Mouse (Mus musculus) limb, embryonic 14.5 days (tissue): ENCODE measurements around the gene Bcdin3d. TPM values are rescaled to one million over a fixed set of nuclear protein-coding genes. Genes with fewer than 3 reads are reported as not detected.

Source experiments
- ATAC-seq: fragments of 200-750 bp; cut with Nextera tagmentation; 2 replicates; pipeline ENCODE4 v1.8.0; 2017; ENCODE audit warnings: low read depth, moderate number of reproducible peaks, moderate TSS enrichment; ENCODE audit not compliant: low FRiP score
- DNase-seq: peaks from one replicate; pipeline ENCODE4 v3.0.0-alpha.2; 2015; ENCODE audit warnings: low spot score
- H3K27ac ChIP-seq: fragments of 300-500 bp; sonication (generic); replicated peaks from 2 replicates; pipeline ENCODE4 v1.5.1; 2014; ENCODE audit warnings: low read depth, mild to moderate bottlenecking, low read length, moderate library complexity, mixed read lengths
- H3K27me3 ChIP-seq: fragments of 300-500 bp; sonication (generic); 2 replicates; pipeline ENCODE4 v1.6.1; 2014; ENCODE audit warnings: low read length, mixed read lengths; ENCODE audit not compliant: control insufficient read depth, insufficient read depth
- H3K36me3 ChIP-seq: fragments of 300-500 bp; sonication (generic); 2 replicates; pipeline ENCODE4 v1.6.1; 2014; ENCODE audit warnings: mild to moderate bottlenecking, low read length, moderate library complexity, mixed read lengths; ENCODE audit not compliant: control insufficient read depth, insufficient read depth
- H3K4me1 ChIP-seq: fragments of 300-500 bp; sonication (generic); 2 replicates; pipeline ENCODE4 v1.6.1; 2014; ENCODE audit warnings: antibody characterized with exemption, low read length, mixed read lengths; ENCODE audit not compliant: control insufficient read depth, insufficient read depth
- H3K4me2 ChIP-seq: fragments of 300-500 bp; sonication (generic); replicated peaks from 2 replicates; pipeline ENCODE4 v1.6.1; 2014; ENCODE audit warnings: low read depth, mild to moderate bottlenecking, low read length, moderate library complexity; ENCODE audit not compliant: severe bottlenecking
- H3K4me3 ChIP-seq: fragments of 300-500 bp; sonication (generic); replicated peaks from 2 replicates; pipeline ENCODE4 v1.5.1; 2014; ENCODE audit warnings: low read length
- H3K9ac ChIP-seq: fragments of 300-500 bp; sonication (generic); 2 replicates; pipeline ENCODE4 v1.6.1; 2014; ENCODE audit warnings: mild to moderate bottlenecking, low read depth, low read length, moderate library complexity; ENCODE audit not compliant: severe bottlenecking
- H3K9me3 ChIP-seq: fragments of 300-500 bp; sonication (generic); 2 replicates; pipeline ENCODE4 v1.6.1; 2016; ENCODE audit warnings: low read length; ENCODE audit not compliant: control insufficient read depth
- POLR2A ChIP-seq: fragments of 200-500 bp; IDR thresholded peaks from 2 replicates; pipeline ENCODE4 v1.8.0; 2012; ENCODE audit warnings: inconsistent platforms, mild to moderate bottlenecking, moderate library complexity, borderline replicate concordance; ENCODE audit not compliant: insufficient read depth, insufficient read length; ENCODE audit errors: extremely low read depth
- WGBS: fragments of 180-500 bp; shearing (Covaris S2); extraction: QIAGEN DNeasy Blood & Tissue Kit; methylation state at CpG from one replicate; pipeline ENCODE4 v1.1.7; 2014; 5-methylcytosine and 5-hydroxymethylcytosine counted together
- polyA plus RNA-seq, 2 experiments: library from polyadenylated mRNA; depleted of rRNA in 1 of 2; stranded (reverse) in 1 of 2; unstranded in 1 of 2; fragments of >200 nt; fragmentation: Nextera tagmentation in 1 of 2; extraction: Ambion mirVana in 1 of 2; gene quantifications; 2 replicates each; pipeline versions ENCODE4 v1.2.1 to v1.2.3; 2012 to 2014

The Bcdin3d gene
- polyA plus RNA-seq, 2 experiments: 9.2 to 13.6 TPM

- Histone ChIP-seq H3K4me1 (peaks cover 22% of the 10 kb centered on the region), H3K4me3 (no peak overlapping the region), H3K27me3 (no peaks in the 10 kb centered on the region), H3K9ac (no peak overlapping the region), H3K4me2 (no peak overlapping the region), H3K27ac (peak overlapping the region; percentile 91; the same call in 1 of the 2 replicates), H3K36me3 (peaks cover 58% of the 10 kb centered on the region), H3K9me3 (no peaks in the 10 kb centered on the region)
- WGBS: 92% methylated on average over 21 of the region's 23 CpGs
- TF ChIP-seq POLR2A: no peak
- no peak for ATAC-seq
- DNase-seq: no peak
These were observed 52.0 kb downstream of the Bcdin3d start for GRCm38 (mm10) chr15:99422551-99422950.

GRCm38 (mm10) chr15:99421676-99422075, 52.9 kb downstream of the Bcdin3d start:
- DNase-seq (no peak), ATAC-seq (no peak)
- 84% methylated on average over 8 of the region's 8 CpGs for WGBS
- Histone ChIP-seq H3K36me3 (peaks cover 49% of the 10 kb centered on the region), H3K9ac (no peak overlapping the region), H3K4me3 (no peak overlapping the region), H3K4me1 (peaks cover 27% of the 10 kb centered on the region), H3K4me2 (no peak overlapping the region), H3K27me3 (no peaks in the 10 kb centered on the region), H3K9me3 (no peaks in the 10 kb centered on the region), H3K27ac (peak overlapping the region; percentile 91)
- no peak for TF ChIP-seq POLR2A

GRCm38 (mm10) chr15:99421152-99421551, 53.4 kb downstream of the Bcdin3d start:
- Histone ChIP-seq H3K9ac (no peak overlapping the region), H3K4me3 (0 out of 2 replicates have a peak overlapping the region, but pooled peaks have one; percentile 5), H3K9me3 (no peaks in the 10 kb centered on the region), H3K36me3 (peaks cover 44% of the 10 kb centered on the region), H3K27ac (peak overlapping the region; percentile 91), H3K27me3 (no peaks in the 10 kb centered on the region), H3K4me1 (peaks cover 28% of the 10 kb centered on the region), H3K4me2 (peak overlapping the region; percentile 43)
- peak; percentile 70 for DNase-seq
- no peak for TF ChIP-seq POLR2A
- 59% methylated on average over 9 of the region's 9 CpGs for WGBS
- peak; percentile 35; the same call in 1 of the 2 replicates for ATAC-seq

GRCm38 (mm10) chr15:99420521-99421014, 54.0 kb downstream of the Bcdin3d start:
- peak; percentile 87 for ATAC-seq
- Histone ChIP-seq H3K9ac (no peak overlapping the region), H3K27ac (peak overlapping the region; percentile 91), H3K4me1 (peaks cover 28% of the 10 kb centered on the region), H3K36me3 (peaks cover 38% of the 10 kb centered on the region), H3K27me3 (no peaks in the 10 kb centered on the region), H3K4me3 (0 out of 2 replicates have a peak overlapping the region, but pooled peaks have one; percentile 5), H3K4me2 (peak overlapping the region; percentile 43), H3K9me3 (no peaks in the 10 kb centered on the region)
- 8% methylated on average over 12 of the region's 12 CpGs for WGBS
- peak; percentile 94 for DNase-seq
- TF ChIP-seq POLR2A: no peak

- Histone ChIP-seq H3K4me1 (peaks cover 28% of the 10 kb centered on the region), H3K4me2 (peak overlapping the region; percentile 43), H3K4me3 (no peak overlapping the region), H3K9ac (no peak overlapping the region), H3K9me3 (no peaks in the 10 kb centered on the region), H3K27ac (peak overlapping the region; percentile 91), H3K27me3 (no peaks in the 10 kb centered on the region), H3K36me3 (peaks cover 34% of the 10 kb centered on the region)
- WGBS: 10% methylated on average over 5 of the region's 5 CpGs
- TF ChIP-seq POLR2A: no peak
- ATAC-seq: peak; percentile 5; the same call in 1 of the 2 replicates
- DNase-seq: no peak
These were observed 54.4 kb downstream of the Bcdin3d start for GRCm38 (mm10) chr15:99420101-99420500.

Other genes starting within 250 kb of the Bcdin3d start
- gene Kcnh3, start 249.9 kb downstream of the Bcdin3d start, polyA plus RNA-seq (2012; rRNA removed): 1.6 and 1.9 TPM in 2 replicates
- 0.55 and 0.58 TPM in 2 replicates for gene Kcnh3, start 249.9 kb downstream of the Bcdin3d start, polyA plus RNA-seq (2014; fragmentation: Nextera tagmentation; extraction: Ambion mirVana)
- 88.5 and 113 TPM in 2 replicates for gene Mcrs1, start 222.8 kb downstream of the Bcdin3d start, polyA plus RNA-seq (2012; rRNA removed)
- gene Mcrs1, start 222.8 kb downstream of the Bcdin3d start, polyA plus RNA-seq (2014; fragmentation: Nextera tagmentation; extraction: Ambion mirVana): 130 and 139 TPM in 2 replicates
- 143 and 154 TPM in 2 replicates for gene Prpf40b, start 179.6 kb downstream of the Bcdin3d start, polyA plus RNA-seq (2012; rRNA removed)
- 47.0 and 54.3 TPM in 2 replicates for gene Prpf40b, start 179.6 kb downstream of the Bcdin3d start, polyA plus RNA-seq (2014; fragmentation: Nextera tagmentation; extraction: Ambion mirVana)
- 0.19 and 0.24 TPM in 2 replicates for gene Fam186b, start 178.8 kb downstream of the Bcdin3d start, polyA plus RNA-seq (2012; rRNA removed)
- 0.12 and 0.32 TPM in 2 replicates for gene Fam186b, start 178.8 kb downstream of the Bcdin3d start, polyA plus RNA-seq (2014; fragmentation: Nextera tagmentation; extraction: Ambion mirVana)
- 55.0 and 65.4 TPM in 2 replicates for gene Fmnl3, start 104.2 kb downstream of the Bcdin3d start, polyA plus RNA-seq (2012; rRNA removed)
- 19.8 and 26.8 TPM in 2 replicates for gene Fmnl3, start 104.2 kb downstream of the Bcdin3d start, polyA plus RNA-seq (2014; fragmentation: Nextera tagmentation; extraction: Ambion mirVana)
- 216 and 283 TPM in 2 replicates for gene Tmbim6, start 81.8 kb downstream of the Bcdin3d start, polyA plus RNA-seq (2012; rRNA removed)
- 296 and 305 TPM in 2 replicates for gene Tmbim6, start 81.8 kb downstream of the Bcdin3d start, polyA plus RNA-seq (2014; fragmentation: Nextera tagmentation; extraction: Ambion mirVana)
- 24.4 and 32.4 TPM in 2 replicates for gene Nckap5l, start 17.0 kb downstream of the Bcdin3d start, polyA plus RNA-seq (2012; rRNA removed)
- 14.1 and 19.3 TPM in 2 replicates for gene Nckap5l, start 17.0 kb downstream of the Bcdin3d start, polyA plus RNA-seq (2014; fragmentation: Nextera tagmentation; extraction: Ambion mirVana)
- gene Faim2, start 53.4 kb upstream of the Bcdin3d start, polyA plus RNA-seq (2012; rRNA removed): 0.21 and 0.27 TPM in 2 replicates
- gene Faim2, start 53.4 kb upstream of the Bcdin3d start, polyA plus RNA-seq (2014; fragmentation: Nextera tagmentation; extraction: Ambion mirVana): 0.10 and 0.21 TPM in 2 replicates
- not detected in 2 replicates for gene Aqp2, start 104.3 kb upstream of the Bcdin3d start, polyA plus RNA-seq (2012; rRNA removed)
- not detected in 2 replicates for gene Aqp2, start 104.3 kb upstream of the Bcdin3d start, polyA plus RNA-seq (2014; fragmentation: Nextera tagmentation; extraction: Ambion mirVana)
- gene Aqp5, start 116.1 kb upstream of the Bcdin3d start, polyA plus RNA-seq (2012; rRNA removed): 0.26 TPM in 2 replicates
- gene Aqp5, start 116.1 kb upstream of the Bcdin3d start, polyA plus RNA-seq (2014; fragmentation: Nextera tagmentation; extraction: Ambion mirVana): 0.28 and 0.47 TPM in 2 replicates
- 0.03 TPM in 1 of 2 replicates, not detected in the other for gene Aqp6, start 126.7 kb upstream of the Bcdin3d start, polyA plus RNA-seq (2012; rRNA removed)
- not detected in 2 replicates for gene Aqp6, start 126.7 kb upstream of the Bcdin3d start, polyA plus RNA-seq (2014; fragmentation: Nextera tagmentation; extraction: Ambion mirVana)
- gene Racgap1, start 176.9 kb upstream of the Bcdin3d start, polyA plus RNA-seq (2012; rRNA removed): 102 and 107 TPM in 2 replicates
- gene Racgap1, start 176.9 kb upstream of the Bcdin3d start, polyA plus RNA-seq (2014; fragmentation: Nextera tagmentation; extraction: Ambion mirVana): 82.1 and 92.4 TPM in 2 replicates
- 3.4 TPM in 2 replicates for gene Asic1, start 195.6 kb upstream of the Bcdin3d start, polyA plus RNA-seq (2012; rRNA removed)
- gene Asic1, start 195.6 kb upstream of the Bcdin3d start, polyA plus RNA-seq (2014; fragmentation: Nextera tagmentation; extraction: Ambion mirVana): 1.4 and 1.9 TPM in 2 replicates
- gene Smarcd1, start 227.4 kb upstream of the Bcdin3d start, polyA plus RNA-seq (2012; rRNA removed): 77.1 and 93.5 TPM in 2 replicates
- gene Smarcd1, start 227.4 kb upstream of the Bcdin3d start, polyA plus RNA-seq (2014; fragmentation: Nextera tagmentation; extraction: Ambion mirVana): 41.9 and 49.2 TPM in 2 replicates
- gene Gm17349, start 230.8 kb upstream of the Bcdin3d start, polyA plus RNA-seq (2012; rRNA removed): 0.63 TPM in 1 of 2 replicates, not detected in the other
- gene Gm17349, start 230.8 kb upstream of the Bcdin3d start, polyA plus RNA-seq (2014; fragmentation: Nextera tagmentation; extraction: Ambion mirVana): not detected in 2 replicates
- 1.4 TPM in 2 replicates for gene Gpd1, start 242.8 kb upstream of the Bcdin3d start, polyA plus RNA-seq (2012; rRNA removed)
- gene Gpd1, start 242.8 kb upstream of the Bcdin3d start, polyA plus RNA-seq (2014; fragmentation: Nextera tagmentation; extraction: Ambion mirVana): 0.15 and 0.22 TPM in 2 replicates